Mouse (Mus musculus) midbrain, embryonic 11.5 days (tissue): ENCODE measurements around the gene Myt1. TPM values are rescaled to one million over a fixed set of nuclear protein-coding genes. Genes with fewer than 3 reads are reported as not detected.

Experiments
- ATAC-seq: fragments of 200-750 bp; cut with Nextera tagmentation; 2 replicates; pipeline ENCODE4 v1.8.0; 2017; ENCODE audit warnings: moderate TSS enrichment, moderate library complexity; ENCODE audit not compliant: low FRiP score
- DNase-seq: peaks from one replicate; pipeline ENCODE4 v3.0.0; 2015; ENCODE audit warnings: low spot score; ENCODE audit errors: missing footprints
- H3K27ac ChIP-seq: fragments of 300-500 bp; sonication (generic); 2 replicates; pipeline ENCODE4 v1.5.1; 2014; ENCODE audit warnings: low read depth, low read length
- H3K27me3 ChIP-seq: fragments of 300-500 bp; sonication (generic); 2 replicates; pipeline ENCODE4 v1.6.1; 2014; ENCODE audit warnings: mild to moderate bottlenecking, low read length, moderate library complexity, mixed read lengths; ENCODE audit not compliant: control insufficient read depth, insufficient read depth
- H3K36me3 ChIP-seq: fragments of 300-500 bp; sonication (generic); 2 replicates; pipeline ENCODE4 v1.6.1; 2014; ENCODE audit warnings: mild to moderate bottlenecking, low read length, moderate library complexity, mixed read lengths; ENCODE audit not compliant: control insufficient read depth, insufficient read depth
- H3K4me1 ChIP-seq: fragments of 300-500 bp; sonication (generic); 2 replicates; pipeline ENCODE4 v1.6.1; 2014; ENCODE audit warnings: low read length; ENCODE audit not compliant: control insufficient read depth, insufficient read depth
- H3K4me2 ChIP-seq: fragments of 300-500 bp; sonication (generic); 2 replicates; pipeline ENCODE4 v1.6.1; 2014; ENCODE audit warnings: mild to moderate bottlenecking, moderate library complexity
- H3K4me3 ChIP-seq: fragments of 300-500 bp; sonication (generic); 2 replicates; pipeline ENCODE4 v1.5.1; 2014; ENCODE audit warnings: low read depth, low read length
- H3K9ac ChIP-seq: fragments of 300-500 bp; sonication (generic); 2 replicates; pipeline ENCODE4 v1.6.1; 2014; ENCODE audit warnings: low read length
- H3K9me3 ChIP-seq: fragments of 300-500 bp; sonication (generic); 2 replicates; pipeline ENCODE4 v1.6.1; 2016; ENCODE audit warnings: low read length; ENCODE audit not compliant: control insufficient read depth
- WGBS: fragments of 180-500 bp; shearing (Covaris S2); extraction: QIAGEN DNeasy Blood & Tissue Kit; methylation state at CpG from one replicate; pipeline ENCODE4 v1.1.7; 2014; 5-methylcytosine and 5-hydroxymethylcytosine counted together
- polyA plus RNA-seq: library from polyadenylated mRNA; unstranded; fragments of >200 nt; fragmentation: Nextera tagmentation; extraction: Ambion mirVana; gene quantifications from 2 replicates; pipeline ENCODE4 v1.2.1, GENCODE M21; 2014

Myt1 gene
- 28.7 and 31.0 TPM in 2 replicates for polyA plus RNA-seq

DNA sequence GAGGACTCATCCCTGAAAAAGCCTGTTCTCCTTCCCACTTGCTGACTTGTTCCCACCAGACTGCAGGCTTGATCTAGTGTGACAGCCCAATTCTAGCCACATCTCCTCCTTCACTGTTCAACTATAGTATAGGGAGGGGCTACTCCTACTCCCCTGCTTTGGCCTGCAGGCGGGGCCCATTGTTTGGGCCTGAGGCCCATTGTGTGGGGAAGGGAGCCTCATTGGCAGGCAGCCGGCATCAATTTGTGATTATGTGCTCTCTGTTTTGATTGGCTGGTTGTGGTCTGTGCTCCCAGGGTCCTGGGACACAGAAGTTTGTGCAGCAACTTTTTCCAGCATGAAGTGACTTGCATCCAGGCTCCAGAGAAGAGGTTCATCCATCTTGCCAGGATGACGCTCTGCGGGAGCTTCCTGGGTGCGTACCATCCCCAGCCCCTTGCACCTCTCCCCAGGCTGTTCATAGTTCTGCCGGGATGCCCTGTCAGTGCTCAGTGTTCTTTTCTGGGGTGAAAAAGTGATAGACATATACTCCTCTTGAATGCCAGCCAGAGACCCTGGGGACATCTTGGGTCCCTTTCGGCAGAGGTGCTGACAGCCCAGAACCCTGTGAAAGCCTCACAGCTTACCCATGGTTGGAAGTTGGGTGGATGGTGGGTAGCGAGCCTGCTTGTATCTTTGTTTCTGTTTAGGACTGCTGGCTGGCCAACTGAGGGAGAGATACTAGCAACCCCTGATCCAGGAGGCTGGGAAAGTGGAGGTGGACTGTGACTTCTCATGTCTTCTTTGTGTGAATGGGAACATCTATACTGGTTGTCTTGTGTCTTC lies at the start of gene Myt1:
Gene Myt1, plus strand, starts transcription at position 327 of the 825 bp plus-strand sequence.
- Histone ChIP-seq H3K36me3 (no peaks in the 10 kb centered on the region), H3K4me3 (peak within 1 kb of the TSS; percentile 46), H3K4me2 (peak within 1 kb of the TSS; percentile 68), H3K9ac (peak within 1 kb of the TSS; percentile 74), H3K27ac (peak within 1 kb of the TSS; percentile 96), H3K27me3 (no peaks in the 10 kb centered on the region), H3K4me1 (peaks cover 29% of the 10 kb centered on the region), H3K9me3 (no peaks in the 10 kb centered on the region)
- DNase-seq, result peak; percentile 91
- WGBS, result 18% methylated on average over 8 of the region's 8 CpGs
- peak; percentile 91 for ATAC-seq

DNA sequence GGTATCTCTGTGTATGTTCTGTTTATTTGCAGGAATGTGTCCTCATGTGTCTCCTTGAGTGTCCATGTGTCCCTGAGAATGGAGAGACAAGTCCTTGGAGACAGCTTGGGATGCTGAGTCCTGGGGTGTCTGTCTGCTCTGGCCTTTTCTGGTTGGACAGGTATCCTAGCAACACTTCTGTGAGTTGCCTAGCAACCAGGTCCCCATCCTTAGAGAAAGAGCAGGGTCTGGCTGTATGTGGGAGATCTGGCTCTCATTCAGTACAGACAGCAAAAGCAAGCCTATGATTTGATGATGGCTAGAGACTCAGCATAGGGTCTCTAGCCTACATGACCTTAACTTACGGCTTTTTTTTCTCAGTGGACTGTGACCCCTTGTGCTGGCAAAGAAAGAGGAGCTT lies 49.4 kb upstream of the Myt1 start:
- H3K4me2 ChIP-seq, result no peak overlapping the region
- peak; percentile 86 for DNase-seq
- H3K27ac ChIP-seq, result peak overlapping the region; percentile 60; the same call in 1 of the 2 replicates

DNA sequence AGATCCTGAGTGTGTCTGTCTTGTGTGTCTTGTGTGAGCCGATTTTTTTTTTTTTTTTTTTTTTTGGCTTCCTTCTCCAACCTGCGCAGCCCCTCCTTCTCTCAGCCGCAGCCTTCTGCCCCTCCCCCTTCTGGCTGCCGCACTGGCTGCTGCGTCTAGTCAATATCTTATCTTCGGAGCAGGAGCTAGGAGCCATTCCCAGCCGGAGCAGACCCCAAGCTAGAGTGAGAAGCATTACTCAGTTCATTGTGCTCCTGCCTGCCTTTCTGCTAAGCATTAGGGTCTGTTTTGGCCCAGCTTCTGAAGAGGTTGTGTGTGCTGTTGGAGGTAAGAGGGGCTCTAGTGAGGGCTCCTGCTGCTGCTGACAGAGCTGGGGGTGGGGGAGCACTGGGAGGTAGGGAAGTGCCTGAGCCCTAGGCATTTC lies 48.2 kb upstream of the Myt1 start, which contains the start of gene Oprl1:
Gene Oprl1, plus strand, starts transcription at position 114 of the 424 bp plus-strand sequence.
- DNase-seq, result peak; percentile 92
- Histone ChIP-seq H3K9ac (peak within 1 kb of the TSS; percentile 66), H3K4me3 (peak within 1 kb of the TSS; percentile 31), H3K36me3 (no peaks in the 10 kb centered on the region), H3K27ac (peak within 1 kb of the TSS; percentile 65), H3K9me3 (no peaks in the 10 kb centered on the region), H3K27me3 (no peaks in the 10 kb centered on the region), H3K4me2 (peak within 1 kb of the TSS; percentile 46), H3K4me1 (peaks cover 16% of the 10 kb centered on the region)
- peak; percentile 76 for ATAC-seq
- WGBS, result 2% methylated on average over 7 of the region's 7 CpGs

More for the DNA sequence above, 49.4 kb upstream of the Myt1 start:
- Histone ChIP-seq H3K27me3 (no peaks in the 10 kb centered on the region), H3K9ac (0 out of 2 replicates have a peak overlapping the region, but pooled peaks have one; percentile 16), H3K4me1 (peaks cover 16% of the 10 kb centered on the region), H3K9me3 (no peaks in the 10 kb centered on the region), H3K4me3 (no peak overlapping the region), H3K36me3 (no peaks in the 10 kb centered on the region)
- ATAC-seq, result peak; percentile 71
- 68% methylated on average over 1 of the region's 1 CpGs for WGBS

- H3K4me1 ChIP-seq, result peaks cover 16% of the 10 kb centered on the region
- no peaks in the 10 kb centered on the region for H3K27me3 ChIP-seq
- DNase-seq (no peak), ATAC-seq (peak; percentile 48)
- H3K27ac ChIP-seq, result peak overlapping the region; percentile 65
- H3K4me2 ChIP-seq, result peak overlapping the region; percentile 46
- no peaks in the 10 kb centered on the region for H3K9me3 ChIP-seq
- no peaks in the 10 kb centered on the region for H3K36me3 ChIP-seq
- H3K4me3 ChIP-seq, result peak overlapping the region; percentile 31
- 72% methylated on average over 3 of the region's 3 CpGs for WGBS
- peak overlapping the region; percentile 66 for H3K9ac ChIP-seq
Observed at GRCm38 (mm10) chr2:181715382-181715781, 47.8 kb upstream of the Myt1 start.

DNA sequence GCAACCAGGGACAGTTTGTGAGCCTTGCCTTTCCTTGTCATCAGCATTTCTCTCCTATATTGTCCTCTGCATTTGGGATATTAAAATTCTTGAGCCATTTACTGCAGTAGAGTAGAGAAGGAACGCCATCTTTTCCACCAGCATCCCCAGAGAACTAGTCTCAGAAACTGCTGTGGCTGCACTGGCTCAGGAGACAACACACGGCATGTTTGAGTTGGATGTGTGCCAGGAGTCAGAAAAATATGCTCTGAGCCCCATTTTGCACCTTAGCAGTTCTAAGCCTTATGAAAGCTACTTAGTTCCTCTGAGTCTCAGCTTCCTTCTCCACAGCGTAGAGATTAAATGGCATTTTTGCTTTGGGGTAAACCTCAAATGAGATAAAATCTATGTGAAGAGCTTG lies 46.1 kb upstream of the Myt1 start:
- no peak overlapping the region for H3K4me3 ChIP-seq
- peaks cover 16% of the 10 kb centered on the region for H3K4me1 ChIP-seq
- no peak overlapping the region for H3K4me2 ChIP-seq
- DNase-seq, result no peak
- 82% methylated on average over 3 of the region's 3 CpGs for WGBS
- H3K27ac ChIP-seq, result no peak overlapping the region
- no peak overlapping the region for H3K9ac ChIP-seq
- no peaks in the 10 kb centered on the region for H3K9me3 ChIP-seq
- H3K36me3 ChIP-seq, result no peaks in the 10 kb centered on the region
- ATAC-seq, result no peak
- no peaks in the 10 kb centered on the region for H3K27me3 ChIP-seq

DNA sequence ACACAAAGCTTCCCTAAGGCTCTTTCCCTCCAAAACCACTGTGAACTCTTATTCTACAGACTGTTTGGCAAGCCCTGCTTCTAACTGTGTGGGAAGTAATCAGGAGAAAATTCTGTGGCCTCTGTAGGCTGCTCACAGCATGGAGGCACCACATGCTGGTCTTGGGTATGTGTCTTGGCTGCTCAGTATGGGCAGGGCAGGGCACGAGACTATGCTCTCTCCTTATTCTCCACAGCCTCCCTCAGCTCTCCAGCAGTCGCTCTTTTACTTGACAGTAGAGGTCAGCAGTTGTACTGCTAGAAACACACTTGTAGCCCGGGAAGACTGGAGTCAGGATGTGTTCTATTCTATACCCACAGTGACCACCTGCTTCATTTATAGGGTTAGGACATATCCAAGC lies 43.1 kb upstream of the Myt1 start:
- H3K4me2 ChIP-seq, result no peak overlapping the region
- H3K36me3 ChIP-seq, result no peaks in the 10 kb centered on the region
- H3K4me1 ChIP-seq, result peaks cover 4% of the 10 kb centered on the region; the same call in 1 of the 2 replicates
- H3K9me3 ChIP-seq, result no peaks in the 10 kb centered on the region
- H3K27ac ChIP-seq, result no peak overlapping the region
- no peak for ATAC-seq
- H3K4me3 ChIP-seq, result no peak overlapping the region
- WGBS, result 24% methylated on average over 3 of the region's 3 CpGs
- H3K9ac ChIP-seq, result no peak overlapping the region
- no peaks in the 10 kb centered on the region for H3K27me3 ChIP-seq
- no peak for DNase-seq

DNA sequence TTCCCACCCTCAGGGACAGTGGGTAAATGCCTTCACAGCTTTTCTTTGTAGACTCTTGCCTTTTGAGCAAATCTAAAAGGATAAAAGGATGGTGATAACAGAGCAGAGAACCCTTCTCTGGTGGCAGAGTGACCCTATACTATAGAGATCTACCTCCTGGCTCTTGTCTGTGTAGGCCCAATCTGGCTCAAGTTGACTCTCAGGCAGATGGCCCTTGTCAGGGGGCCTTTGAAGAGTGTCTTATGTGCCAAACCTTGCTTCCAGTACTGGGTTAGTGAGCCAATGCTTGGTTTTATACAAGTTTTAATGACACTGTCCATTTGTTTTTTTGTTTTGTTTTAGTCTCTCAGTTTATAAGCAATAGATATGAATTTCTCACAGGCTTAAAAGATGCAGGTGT lies 41.9 kb upstream of the Myt1 start:
- Histone ChIP-seq H3K9me3 (no peaks in the 10 kb centered on the region), H3K36me3 (no peaks in the 10 kb centered on the region), H3K4me1 (no peaks in the 10 kb centered on the region), H3K9ac (no peak overlapping the region), H3K4me3 (no peak overlapping the region), H3K27me3 (no peaks in the 10 kb centered on the region), H3K4me2 (no peak overlapping the region), H3K27ac (no peak overlapping the region)
- no peak for DNase-seq
- no peak for ATAC-seq

- no peak overlapping the region for H3K4me3 ChIP-seq
- H3K9ac ChIP-seq, result no peak overlapping the region
- H3K4me2 ChIP-seq, result no peak overlapping the region
- WGBS, result 13% methylated on average over 3 of the region's 3 CpGs
- DNase-seq (peak; percentile 90), ATAC-seq (0 out of 2 replicates have a peak, but pooled peaks have one; percentile 57)
- H3K27ac ChIP-seq, result no peak overlapping the region
- H3K4me1 ChIP-seq, result no peaks in the 10 kb centered on the region; the same call in 1 of the 2 replicates
- H3K27me3 ChIP-seq, result no peaks in the 10 kb centered on the region
- H3K36me3 ChIP-seq, result no peaks in the 10 kb centered on the region
- H3K9me3 ChIP-seq, result no peaks in the 10 kb centered on the region
Observed at GRCm38 (mm10) chr2:181722213-181722612, 40.9 kb upstream of the Myt1 start.

DNA sequence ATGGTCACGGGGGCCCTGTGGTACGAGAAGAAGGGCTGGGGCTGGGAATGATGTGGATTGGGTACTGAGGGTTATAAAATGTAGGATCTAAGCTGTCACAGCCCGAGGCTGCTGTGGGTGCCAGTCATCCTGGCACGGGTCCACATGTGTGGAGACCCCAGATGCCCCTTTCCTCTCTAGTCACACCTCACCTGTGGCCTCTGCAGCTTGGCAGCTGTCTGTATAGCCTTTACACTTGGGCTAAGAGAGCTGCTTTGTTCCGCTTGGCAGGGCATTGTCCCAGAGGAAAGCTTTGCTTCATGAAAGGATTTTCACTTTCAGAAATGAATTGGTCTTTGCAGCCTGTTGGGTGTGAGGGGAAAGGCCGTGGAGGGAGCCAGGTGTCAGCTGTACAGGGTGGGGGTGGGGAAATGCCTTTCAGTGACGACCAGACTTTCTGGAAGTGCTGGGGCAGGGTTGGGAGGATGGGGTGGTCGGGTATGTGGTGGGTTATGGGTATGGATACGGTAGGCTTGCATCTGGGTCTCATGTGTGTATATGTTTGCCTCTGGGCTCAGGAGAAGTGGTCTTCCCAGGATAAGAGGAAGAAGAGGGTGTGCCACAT lies 35.4 kb upstream of the Myt1 start:
- Histone ChIP-seq H3K4me3 (no peak overlapping the region), H3K9ac (no peak overlapping the region), H3K36me3 (no peaks in the 10 kb centered on the region), H3K9me3 (no peaks in the 10 kb centered on the region), H3K4me1 (peaks cover 6% of the 10 kb centered on the region), H3K4me2 (no peak overlapping the region), H3K27ac (no peak overlapping the region), H3K27me3 (no peaks in the 10 kb centered on the region)
- ATAC-seq (0 out of 2 replicates have a peak, but pooled peaks have one; percentile 57), DNase-seq (peak; percentile 85)
- WGBS, result 50% methylated on average over 9 of the region's 9 CpGs
